Mouse (Mus musculus): ENCODE results near the gene Lsamp.

Lsamp gene

DNA sequence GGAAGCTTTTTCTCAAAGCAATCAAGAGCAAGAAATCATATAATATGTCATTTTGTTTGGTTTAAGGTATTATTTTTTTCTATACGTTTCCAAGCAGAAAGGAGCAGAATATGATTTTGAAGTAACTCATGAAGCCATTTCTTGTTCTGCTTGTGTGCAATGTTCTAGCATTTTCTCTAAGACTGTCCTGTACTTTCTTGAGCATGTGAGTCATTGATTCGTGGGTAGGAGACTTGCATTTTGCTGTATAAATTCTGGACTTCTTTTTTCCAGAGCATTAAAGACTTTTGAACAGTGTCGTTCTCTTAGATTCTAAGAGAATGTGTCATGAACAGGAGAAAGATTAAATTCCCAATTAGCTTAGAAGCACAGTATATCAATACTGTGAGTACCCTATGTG is 1118.6 kb downstream of the Lsamp start:
- no peak for ATAC-seq (ENCODE audit: insufficient number of reproducible peaks, low FRiP score, low TSS enrichment)

- ATAC-seq (ENCODE audit: insufficient number of reproducible peaks, low FRiP score, low TSS enrichment), result no peak
These were observed 1140.2 kb downstream of the Lsamp start for GRCm38 (mm10) chr16:41124361-41124760.

GRCm38 (mm10) chr16:41125051-41125450 is 1140.9 kb downstream of the Lsamp start:
- ATAC-seq (ENCODE audit: insufficient number of reproducible peaks, low FRiP score, low TSS enrichment), result no peak

DNA sequence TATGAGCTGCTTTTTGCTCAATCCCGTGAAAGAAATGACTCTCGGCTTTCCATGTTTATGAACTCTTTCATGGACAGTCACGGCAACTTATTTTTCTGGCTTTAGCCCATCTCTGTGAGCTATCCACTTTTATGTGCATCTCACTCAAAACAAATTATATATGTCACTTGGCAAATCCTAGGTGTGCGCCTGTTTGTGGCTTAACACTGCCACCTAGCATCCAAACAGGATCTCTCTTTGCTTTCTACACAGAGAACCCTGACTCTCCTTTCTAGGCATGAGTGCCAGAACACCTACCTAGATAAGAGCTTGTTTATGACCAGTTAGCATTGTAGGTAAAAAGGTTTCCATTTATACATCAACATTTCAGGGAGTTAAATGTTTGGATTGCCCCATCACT is 1146.9 kb downstream of the Lsamp start:
- no peak for ATAC-seq (ENCODE audit: insufficient number of reproducible peaks, low FRiP score, low TSS enrichment)

- no peak for ATAC-seq (ENCODE audit: insufficient number of reproducible peaks, low FRiP score, low TSS enrichment)
These were observed 1188.7 kb downstream of the Lsamp start for GRCm38 (mm10) chr16:41172839-41173238.

- no peak for ATAC-seq (ENCODE audit: insufficient number of reproducible peaks, low FRiP score, low TSS enrichment)
These were observed 1195.4 kb downstream of the Lsamp start for GRCm38 (mm10) chr16:41179557-41179956.

DNA sequence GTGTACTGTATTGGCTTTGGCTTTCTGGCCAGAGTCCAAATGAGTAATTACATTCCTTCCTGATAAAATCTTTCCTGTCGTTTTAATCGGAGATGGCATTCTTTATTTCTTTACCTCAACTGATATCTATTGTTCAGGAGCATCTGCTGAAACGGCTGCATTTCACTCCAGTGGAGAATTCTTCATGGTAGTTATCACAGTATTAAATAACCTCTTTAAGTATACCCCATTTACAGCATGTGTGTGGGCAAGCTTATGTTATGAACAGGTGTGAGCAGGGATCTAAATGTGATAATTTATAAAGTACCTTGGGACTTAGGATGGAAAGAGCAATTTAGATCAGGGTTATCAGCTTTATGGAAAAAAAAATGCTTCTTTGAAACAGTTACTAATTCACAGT is 1196.7 kb downstream of the Lsamp start:
- ATAC-seq (ENCODE audit: insufficient number of reproducible peaks, low FRiP score, low TSS enrichment), result no peak

DNA sequence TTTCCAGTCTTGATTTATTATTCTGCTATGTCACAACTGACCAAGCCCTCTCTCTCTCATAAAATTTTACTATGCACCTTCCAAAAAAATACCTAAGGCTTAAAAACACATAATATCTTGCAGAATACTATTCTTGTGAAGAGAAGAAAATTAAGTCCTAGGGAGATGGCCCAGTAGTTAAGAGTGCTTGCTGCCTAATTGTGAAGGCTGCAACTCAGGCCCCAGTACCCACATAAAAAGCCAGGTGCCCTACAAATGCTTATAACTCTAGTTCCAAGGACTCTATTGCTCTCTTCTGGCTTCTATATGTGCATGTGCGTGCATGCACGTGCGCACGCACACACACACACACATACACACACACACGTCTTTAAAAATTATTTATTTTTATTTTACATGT is 1225.9 kb downstream of the Lsamp start:
- no peak for ATAC-seq (ENCODE audit: insufficient number of reproducible peaks, low FRiP score, low TSS enrichment)

DNA sequence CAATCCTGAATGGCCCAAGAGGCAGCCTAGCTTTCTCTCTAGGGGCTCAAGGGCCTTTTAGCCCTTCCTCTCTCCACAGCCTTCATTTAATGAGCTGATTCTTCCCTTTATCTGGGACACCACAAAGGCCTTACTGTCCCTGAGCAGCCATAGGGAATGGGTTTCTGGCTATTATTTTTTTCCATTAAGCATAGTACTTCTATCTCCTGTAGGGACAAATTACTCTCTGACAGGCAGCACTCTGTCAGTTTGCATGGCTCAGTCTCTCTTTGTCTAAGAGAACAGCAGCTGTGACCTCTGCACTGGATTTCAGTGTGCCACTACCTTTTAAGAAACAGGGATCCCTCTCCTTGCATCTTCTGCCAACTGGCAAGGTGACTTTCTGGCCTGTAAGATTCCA is 1251.7 kb downstream of the Lsamp start:
- ATAC-seq (ENCODE audit: insufficient number of reproducible peaks, low FRiP score, low TSS enrichment), result no peak

DNA sequence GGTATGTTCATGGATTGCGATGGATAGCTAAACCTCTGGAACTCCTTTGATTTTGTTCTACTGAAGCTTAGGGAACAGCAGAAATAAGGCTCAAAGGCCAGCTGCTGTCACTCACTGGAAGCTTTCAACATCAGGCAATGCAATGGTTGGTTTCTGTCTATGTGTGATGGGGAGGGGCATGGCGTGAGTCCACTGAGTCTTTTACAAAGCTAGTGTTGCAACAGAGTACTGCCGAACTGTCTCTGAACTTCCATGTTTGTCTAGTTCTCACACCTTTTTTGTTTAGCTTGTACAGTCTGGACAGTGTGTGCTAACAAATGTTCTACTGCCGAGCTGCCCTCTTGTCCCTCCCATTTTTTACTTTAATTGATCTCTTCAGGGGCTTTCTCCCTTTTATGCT is 1258.7 kb downstream of the Lsamp start:
- no peak for ATAC-seq (ENCODE audit: insufficient number of reproducible peaks, low FRiP score, low TSS enrichment)

DNA sequence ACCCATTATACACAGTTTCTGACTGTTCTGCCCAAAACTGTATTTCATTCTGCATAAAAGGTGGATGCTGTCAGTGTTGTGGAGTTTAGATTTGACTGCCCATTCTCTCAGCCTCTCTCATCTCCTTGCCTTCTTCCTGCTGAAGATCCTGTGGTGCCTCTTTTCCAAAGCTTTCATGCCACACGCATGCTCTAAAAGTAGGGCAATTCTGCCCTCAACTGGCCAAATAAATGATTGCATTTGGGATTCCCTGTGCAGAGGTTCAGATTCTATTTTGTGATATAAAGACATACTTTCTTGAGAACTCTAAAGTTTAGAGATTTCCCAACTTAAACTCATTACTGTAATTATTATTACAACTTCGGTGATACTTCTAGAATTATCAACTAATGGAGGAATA is 1260.5 kb downstream of the Lsamp start:
- peak; percentile 76 for ATAC-seq (ENCODE audit: insufficient number of reproducible peaks, low FRiP score, low TSS enrichment)

GRCm38 (mm10) chr16:41258145-41259035 is 1274.2 kb downstream of the Lsamp start:
- peak; percentile 78 for ATAC-seq (ENCODE audit: insufficient number of reproducible peaks, low FRiP score, low TSS enrichment)

GRCm38 (mm10) chr16:41275999-41276671 is 1292.0 kb downstream of the Lsamp start:
- no peak for ATAC-seq (ENCODE audit: insufficient number of reproducible peaks, low FRiP score, low TSS enrichment)

DNA sequence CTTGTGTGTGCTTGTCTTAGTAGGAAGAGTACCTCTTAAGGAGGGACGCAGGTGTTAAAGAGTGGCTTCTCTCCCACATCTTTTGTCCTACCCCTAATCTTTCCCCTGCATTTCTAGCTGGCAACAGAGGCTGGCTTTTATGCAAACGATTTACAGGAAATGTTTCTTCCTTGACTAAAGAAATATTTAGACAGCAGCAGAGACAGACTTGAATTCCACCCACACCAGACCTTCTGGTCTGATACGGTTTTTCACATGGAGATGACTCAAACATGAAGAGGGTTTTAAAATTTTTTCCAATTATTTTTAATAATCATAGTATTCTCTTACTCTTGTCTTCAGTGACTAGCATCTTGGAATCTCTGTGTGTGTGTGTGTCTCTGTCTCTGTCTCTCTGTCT is 1333.8 kb downstream of the Lsamp start:
- no peak for ATAC-seq (ENCODE audit: insufficient number of reproducible peaks, low FRiP score, low TSS enrichment)

GRCm38 (mm10) chr16:41343431-41343830 is 1359.3 kb downstream of the Lsamp start:
- no peak for ATAC-seq (ENCODE audit: insufficient number of reproducible peaks, low FRiP score, low TSS enrichment)

- no peak for ATAC-seq (ENCODE audit: insufficient number of reproducible peaks, low FRiP score, low TSS enrichment)
These were observed 1381.0 kb downstream of the Lsamp start for GRCm38 (mm10) chr16:41365138-41365537.

DNA sequence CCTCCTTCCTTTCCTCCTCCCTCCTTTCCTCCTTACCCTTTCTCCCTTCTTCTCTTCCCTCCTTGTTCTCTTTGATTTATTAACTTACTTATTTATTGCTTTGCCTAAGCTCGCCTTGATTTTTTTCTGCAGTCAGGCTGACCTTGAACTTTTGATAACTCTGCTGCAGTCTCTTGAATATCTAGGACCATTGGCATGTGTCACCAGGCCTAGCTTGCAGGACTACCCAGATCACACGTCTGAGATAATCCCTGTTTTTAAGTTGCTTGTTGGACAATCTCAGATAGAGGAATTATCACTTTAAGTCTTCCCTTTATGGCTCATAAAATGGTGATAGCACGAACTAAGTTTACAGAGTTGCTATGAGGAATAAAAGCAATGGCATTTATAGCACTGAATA is 1399.5 kb downstream of the Lsamp start:
- no peak for ATAC-seq (ENCODE audit: insufficient number of reproducible peaks, low FRiP score, low TSS enrichment)

- ATAC-seq (ENCODE audit: insufficient number of reproducible peaks, low FRiP score, low TSS enrichment), result no peak
These were observed 1400.1 kb downstream of the Lsamp start for GRCm38 (mm10) chr16:41384288-41384687.

GRCm38 (mm10) chr16:41408850-41409249 is 1424.7 kb downstream of the Lsamp start:
- no peak for ATAC-seq (ENCODE audit: insufficient number of reproducible peaks, low FRiP score, low TSS enrichment)

DNA sequence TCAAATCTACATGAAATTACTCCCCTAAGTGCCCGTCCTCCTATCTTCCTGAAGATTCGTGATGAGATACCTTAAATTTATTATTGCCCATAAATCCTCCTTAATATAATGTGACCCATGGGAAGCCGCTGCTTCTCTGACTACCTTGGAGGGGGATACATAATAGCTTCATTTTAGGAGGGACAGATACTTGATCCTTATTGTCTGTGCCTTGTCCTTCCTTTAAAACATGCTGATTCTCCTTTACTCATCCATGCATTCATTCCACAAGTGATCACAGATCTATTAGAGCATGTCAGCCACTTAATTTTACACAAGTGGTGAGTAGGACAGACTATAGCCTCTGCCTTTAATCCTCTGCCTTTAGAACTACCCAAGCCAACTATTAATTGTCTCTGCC is 1426.5 kb downstream of the Lsamp start:
- ATAC-seq (ENCODE audit: insufficient number of reproducible peaks, low FRiP score, low TSS enrichment), result no peak

DNA sequence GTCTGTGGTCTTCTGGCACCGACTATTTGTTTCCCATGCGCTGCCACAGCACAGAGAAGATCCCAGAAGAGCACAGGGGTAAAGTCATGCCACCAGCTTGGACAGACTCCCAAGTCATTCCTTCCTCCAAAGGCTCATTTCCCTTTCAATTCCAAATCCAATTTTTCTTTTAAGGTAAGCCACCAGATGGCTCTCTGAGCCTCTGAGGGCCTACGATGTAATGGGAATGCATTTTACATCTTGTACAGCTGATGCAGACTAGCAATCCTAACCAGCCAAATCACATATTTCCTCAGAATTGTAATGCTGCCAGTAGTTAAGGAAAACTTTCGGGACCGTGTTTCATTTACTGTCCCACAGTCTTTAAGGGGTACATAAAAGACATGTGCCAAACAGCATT is 1433.2 kb downstream of the Lsamp start:
- ATAC-seq (ENCODE audit: insufficient number of reproducible peaks, low FRiP score, low TSS enrichment), result 0 out of 2 replicates have a peak, but pooled peaks have one; percentile 56

- no peak for ATAC-seq (ENCODE audit: insufficient number of reproducible peaks, low FRiP score, low TSS enrichment)
These were observed 1483.2 kb downstream of the Lsamp start for GRCm38 (mm10) chr16:41467391-41467790.
